Mouse (Mus musculus) lung, adult 2 months (tissue): ENCODE results near the gene Thbs2.

Source experiments
- CTCF ChIP-seq: fragments of 200-500 bp; IDR thresholded peaks from 2 replicates; pipeline ENCODE4 v1.5.1; 2011; ENCODE audit warnings: mild to moderate bottlenecking, low read length, control low read depth; ENCODE audit not compliant: insufficient read depth
- POLR2A ChIP-seq: fragments of 200-500 bp; IDR thresholded peaks from 2 replicates; pipeline ENCODE4 v1.6.1; 2011; ENCODE audit warnings: low read depth, mild to moderate bottlenecking, control low read depth, low read length, borderline replicate concordance; ENCODE audit errors: extremely low read depth

DNA sequence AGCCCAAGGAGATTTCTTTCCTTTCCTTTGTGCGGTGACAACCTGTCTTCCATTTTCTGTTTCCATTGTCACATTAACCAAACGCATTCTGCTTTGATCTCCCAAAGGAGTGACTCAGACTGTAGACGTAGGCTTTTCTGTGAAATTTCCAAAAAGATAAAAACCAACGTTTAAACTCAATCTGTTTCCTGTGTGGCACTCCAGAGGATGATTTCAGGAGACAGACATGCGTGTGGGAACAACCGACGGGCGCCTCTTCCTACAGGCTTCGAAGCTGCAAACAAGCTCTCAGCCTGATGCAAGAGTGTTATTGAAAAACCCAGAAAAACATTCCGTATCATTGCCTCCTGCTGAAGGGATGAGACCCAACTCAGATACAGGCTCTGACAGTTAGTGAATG lies 39.9 kb upstream of the Thbs2 start:
- no peak for TF ChIP-seq CTCF
- TF ChIP-seq POLR2A, result no peak
